ENCODE assay signal across 25 mouse cellular contexts in the genomic region with DNA sequence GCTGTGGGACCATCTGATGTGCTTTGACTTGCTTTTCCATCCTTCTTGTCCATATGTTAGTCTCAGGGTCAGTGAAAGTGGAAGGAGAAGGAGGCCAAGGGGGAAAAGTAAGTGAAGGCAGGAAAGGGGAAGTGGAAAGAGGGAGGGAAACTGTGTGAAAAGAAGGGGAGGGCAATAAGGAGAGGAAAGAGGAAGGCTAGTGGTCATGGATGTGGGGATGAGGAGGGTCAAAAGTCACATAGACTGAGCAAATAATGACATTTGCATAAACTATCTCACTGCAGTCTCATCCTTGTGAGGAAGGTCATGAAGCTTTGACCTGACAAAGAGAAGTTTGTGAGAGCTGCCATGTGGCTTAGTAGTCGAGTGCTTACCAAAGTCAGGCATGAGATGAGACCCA.
DNase-seq lines count a peak whose midpoint lies in the region; ATAC-seq and TF ChIP-seq lines count a peak whose summit lies in the region.
"Had no signal": no experiment of that assay in that cellular context is flagged by ENCODE, and none has a peak within 500 bp of the region (broad histone marks: within the 10 kb centered on the region; RNA-seq: fewer than 3 reads in every experiment).

No protein-coding gene starts in this region.

- H3K4me2 ChIP-seq in intestine, postnatal 0 days (replicated peaks; ENCODE audit: low read depth): no peak overlapping the region
- H3K4me2 ChIP-seq: embryonic facial prominence, embryonic 13.5 days; embryonic facial prominence, embryonic 15.5 days; forebrain, embryonic 12.5 days had no signal

- H3K9ac ChIP-seq in intestine, postnatal 0 days (ENCODE audit: low read depth, low read length): no peak overlapping the region
- H3K9ac ChIP-seq: embryonic facial prominence, embryonic 13.5 days; embryonic facial prominence, embryonic 15.5 days; forebrain, embryonic 12.5 days had no signal

- H3K4me1 ChIP-seq in intestine, postnatal 0 days (replicated peaks; ENCODE audit: control insufficient read depth, insufficient read depth, low read length): no peaks in the 10 kb centered on the region
- H3K4me1 ChIP-seq: embryonic facial prominence, embryonic 13.5 days; embryonic facial prominence, embryonic 15.5 days; forebrain, embryonic 10.5 days; forebrain, embryonic 12.5 days had no signal

- WGBS in intestine, postnatal 0 days: 58% methylated on average over 1 of the region's 1 CpGs

- ATAC-seq in granulocyte monocyte progenitor cell, adult 5-6 weeks (replicated peaks; ENCODE audit: poor library complexity, severe bottlenecking): peak; percentile 99
- peak; percentile 99 for ATAC-seq in megakaryocyte progenitor cell, adult 5-6 weeks (replicated peaks; ENCODE audit: poor library complexity)
- no peak for ATAC-seq in intestine, postnatal 0 days
- ATAC-seq: activated CD4-positive, CD25-positive, alpha-beta regulatory T cell, adult 4 months; forebrain, embryonic 14.5 days; forebrain, embryonic 16.5 days; Patski had no signal

- TF ChIP-seq CTCF in intestine, postnatal 0 days (IDR thresholded peaks at IDR 0.05; ENCODE audit: low read depth): no peak

- no peak overlapping the region for H3K27ac ChIP-seq in intestine, postnatal 0 days (ENCODE audit: low read depth, low read length)
- H3K27ac ChIP-seq: embryonic facial prominence, embryonic 13.5 days; embryonic facial prominence, embryonic 15.5 days; forebrain, embryonic 10.5 days; forebrain, embryonic 12.5 days had no signal

- no peaks in the 10 kb centered on the region for H3K27me3 ChIP-seq in intestine, postnatal 0 days (replicated peaks; ENCODE audit: control insufficient read depth, insufficient read depth, low read length)
- H3K27me3 ChIP-seq: embryonic facial prominence, embryonic 15.5 days had no signal

- no peaks in the 10 kb centered on the region for H3K36me3 ChIP-seq in intestine, postnatal 0 days (ENCODE audit: control insufficient read depth, insufficient read depth)
- H3K36me3 ChIP-seq: embryonic facial prominence, embryonic 13.5 days; embryonic facial prominence, embryonic 15.5 days; forebrain, embryonic 10.5 days; forebrain, embryonic 12.5 days had no signal

- H3K4me3 ChIP-seq in intestine, postnatal 0 days (ENCODE audit: low read depth, low read length): no peak overlapping the region
- H3K4me3 ChIP-seq: embryonic facial prominence, embryonic 13.5 days; embryonic facial prominence, embryonic 15.5 days; erythroblast, embryonic 14.5 days; forebrain, embryonic 10.5 days; forebrain, embryonic 12.5 days had no signal

- H3K9me3 ChIP-seq in intestine, postnatal 0 days (ENCODE audit: control insufficient read depth): no peaks in the 10 kb centered on the region
- H3K9me3 ChIP-seq: embryonic facial prominence, embryonic 13.5 days; embryonic facial prominence, embryonic 15.5 days; forebrain, embryonic 10.5 days; forebrain, embryonic 12.5 days had no signal

- DNase-seq in lung, postnatal 36 days: peak; percentile 3
- no peak for DNase-seq in lung, postnatal 25 days (ENCODE audit: low spot score)
- DNase-seq in B cell, adult 2 months: no peak
- DNase-seq in layer of hippocampus, postnatal 36 days: no peak
- DNase-seq: adrenal gland, adult 8-10 months; adrenal gland, postnatal 14 days; adrenal gland, postnatal 36 days; cerebellum, adult 11-12 months; cerebellum, adult 2 months; cerebellum, adult 9-10 months; cerebellum, postnatal 10 days; cerebellum, postnatal 25 days; embryo, embryonic 11 days had no signal
